Mouse (Mus musculus) splenic B cell, adult 2 months (primary cell): Measurements from ENCODE around the gene Sdk2.
A peak's percentile ranks its signal among the peaks of the same experiment; 100 is the strongest.

ENCODE experiments used
- DNase-seq: peaks from one replicate; pipeline ENCODE4 v3.0.0-alpha.2; 2011; ENCODE audit warnings: low read depth, low spot score
- H3K27me3 ChIP-seq: 2 replicates; pipeline ENCODE4 v1.6.1; 2012; ENCODE audit warnings: mild to moderate bottlenecking, low read length, moderate library complexity, mixed read lengths; ENCODE audit not compliant: control insufficient read depth, poor library complexity, insufficient read depth, severe bottlenecking
- H3K36me3 ChIP-seq: 2 replicates; pipeline ENCODE4 v1.6.1; 2012; ENCODE audit warnings: mild to moderate bottlenecking, low read length, moderate library complexity, mixed read lengths; ENCODE audit not compliant: control insufficient read depth, poor library complexity, insufficient read depth, severe bottlenecking

Sdk2 gene

GRCm38 (mm10) chr11:113896006-113896405 is 170.8 kb downstream of the Sdk2 start:
- DNase-seq, result no peak
- H3K36me3 ChIP-seq, result no peaks in the 10 kb centered on the region
- H3K27me3 ChIP-seq, result no peaks in the 10 kb centered on the region

- no peak for DNase-seq
- H3K27me3 ChIP-seq, result no peaks in the 10 kb centered on the region
These were observed 173.9 kb downstream of the Sdk2 start for GRCm38 (mm10) chr11:113892924-113893323.

DNA sequence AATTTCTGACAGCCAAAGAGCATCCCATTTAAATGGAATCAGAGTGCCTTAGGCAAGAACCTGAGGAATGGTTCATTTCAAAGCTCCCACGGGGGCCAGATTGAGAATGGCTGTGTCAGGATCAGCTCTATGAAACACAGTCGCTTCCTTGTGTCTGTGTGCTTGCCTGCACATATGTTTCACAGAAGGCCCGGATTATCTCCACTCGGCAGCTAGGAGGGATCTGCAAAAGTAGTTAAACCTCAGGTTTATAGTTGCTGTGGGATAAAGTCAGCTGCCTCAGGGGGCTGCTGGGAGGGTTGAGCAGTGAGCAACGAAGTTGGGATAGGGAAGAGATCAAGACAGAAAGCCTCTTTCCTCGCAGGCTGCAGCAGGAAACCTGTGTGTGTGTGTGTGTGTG is 174.8 kb downstream of the Sdk2 start:
- Histone ChIP-seq H3K36me3 (no peaks in the 10 kb centered on the region), H3K27me3 (no peaks in the 10 kb centered on the region)
- no peak for DNase-seq

More at GRCm38 (mm10) chr11:113892924-113893323, 173.9 kb downstream of the Sdk2 start:
- H3K36me3 ChIP-seq, result no peaks in the 10 kb centered on the region

- no peaks in the 10 kb centered on the region for H3K27me3 ChIP-seq
- no peaks in the 10 kb centered on the region for H3K36me3 ChIP-seq
- no peak for DNase-seq
These were observed 178.6 kb downstream of the Sdk2 start for GRCm38 (mm10) chr11:113888156-113888750.

- Histone ChIP-seq H3K27me3 (no peaks in the 10 kb centered on the region), H3K36me3 (no peaks in the 10 kb centered on the region)
- DNase-seq, result no peak
These were observed 180.5 kb downstream of the Sdk2 start for GRCm38 (mm10) chr11:113886299-113886698.

DNA sequence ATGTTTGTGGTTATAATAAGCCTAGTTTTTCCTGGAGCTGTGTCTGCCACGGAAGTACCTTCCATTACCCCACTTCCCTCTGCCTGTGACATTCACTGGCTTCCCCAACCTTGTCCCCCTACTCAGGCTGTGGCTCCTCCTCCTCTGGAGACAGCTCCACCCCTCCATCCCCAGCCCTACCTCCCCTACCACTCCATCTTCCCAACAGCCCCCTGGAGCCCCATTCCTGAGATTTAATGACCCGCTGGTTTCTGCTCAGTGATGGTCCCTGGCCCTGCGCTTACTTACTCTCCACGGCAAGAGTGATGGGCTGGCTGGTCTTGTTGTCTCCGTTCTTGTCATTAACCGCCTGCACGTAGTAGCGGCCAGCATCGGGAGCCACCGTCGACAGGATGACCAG is 181.9 kb downstream of the Sdk2 start:
- DNase-seq, result no peak
- Histone ChIP-seq H3K27me3 (no peaks in the 10 kb centered on the region), H3K36me3 (no peaks in the 10 kb centered on the region)

DNA sequence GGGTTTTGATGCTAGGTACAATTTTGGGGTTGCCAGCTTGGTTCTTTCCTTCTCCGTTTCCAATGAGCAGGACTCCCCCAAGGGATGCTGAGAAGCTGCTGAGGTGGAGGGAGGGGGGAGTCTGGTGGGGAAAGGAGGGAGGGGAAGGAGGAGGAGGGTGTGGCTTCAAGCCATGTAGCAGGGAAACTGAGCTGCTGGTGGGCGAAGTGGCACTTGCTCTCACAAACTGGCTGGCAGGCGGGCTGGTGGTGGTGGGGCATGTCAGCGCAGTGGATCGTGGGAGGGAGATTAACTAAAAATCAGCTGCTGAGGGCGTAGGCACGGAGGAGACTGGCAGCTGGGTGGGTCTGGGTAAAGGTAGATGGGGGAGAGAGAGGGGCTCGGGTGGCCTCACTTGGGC is 183.8 kb downstream of the Sdk2 start:
- Histone ChIP-seq H3K27me3 (no peaks in the 10 kb centered on the region), H3K36me3 (no peaks in the 10 kb centered on the region)
- DNase-seq, result no peak

DNA sequence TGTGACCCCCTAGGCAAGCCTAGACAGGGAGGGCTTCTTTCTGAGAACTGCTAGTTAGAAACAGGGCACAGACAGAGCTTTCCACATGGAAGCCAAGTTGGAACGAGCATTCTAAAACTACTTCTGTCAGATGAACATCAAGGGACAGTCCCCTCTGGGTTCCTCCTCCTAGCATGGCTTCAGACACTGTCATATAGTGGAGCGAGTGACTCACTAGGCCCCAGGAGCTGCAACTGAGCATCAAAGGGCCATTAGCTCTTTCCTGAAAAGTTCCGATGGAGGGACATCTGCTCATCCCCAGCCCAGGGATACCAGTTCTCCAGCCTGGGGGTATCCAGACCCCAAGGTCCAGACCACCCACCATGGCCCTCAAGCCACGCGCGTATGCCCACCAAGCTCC is 185.0 kb downstream of the Sdk2 start:
- Histone ChIP-seq H3K36me3 (no peaks in the 10 kb centered on the region), H3K27me3 (no peaks in the 10 kb centered on the region)
- no peak for DNase-seq

DNA sequence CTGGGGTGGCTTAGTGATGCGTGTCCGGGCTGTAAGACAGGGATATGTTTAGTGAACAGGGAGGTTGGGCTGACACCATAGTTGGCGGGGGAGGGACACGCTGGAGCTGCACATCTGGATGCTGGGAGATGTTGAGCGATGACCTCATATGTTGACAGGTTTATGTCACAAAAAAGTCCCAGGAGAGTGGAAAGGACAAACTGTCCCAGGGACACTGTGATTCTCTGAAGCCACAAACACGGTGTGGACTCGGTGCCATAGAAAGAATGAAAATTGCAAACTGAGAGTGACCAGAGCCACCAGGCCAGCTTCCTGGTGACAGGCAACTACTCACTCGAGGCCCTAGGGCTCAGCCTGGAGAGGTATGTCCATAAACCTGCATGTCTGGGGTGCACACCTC is 199.8 kb downstream of the Sdk2 start:
- H3K27me3 ChIP-seq, result no peaks in the 10 kb centered on the region
- no peak for DNase-seq
- no peaks in the 10 kb centered on the region for H3K36me3 ChIP-seq

- DNase-seq, result peak; percentile 77
- Histone ChIP-seq H3K27me3 (no peaks in the 10 kb centered on the region), H3K36me3 (no peaks in the 10 kb centered on the region)
These were observed 201.2 kb downstream of the Sdk2 start for GRCm38 (mm10) chr11:113865627-113866026.

GRCm38 (mm10) chr11:113863408-113863807 is 203.4 kb downstream of the Sdk2 start:
- Histone ChIP-seq H3K27me3 (no peaks in the 10 kb centered on the region), H3K36me3 (no peaks in the 10 kb centered on the region)
- peak; percentile 35 for DNase-seq

DNA sequence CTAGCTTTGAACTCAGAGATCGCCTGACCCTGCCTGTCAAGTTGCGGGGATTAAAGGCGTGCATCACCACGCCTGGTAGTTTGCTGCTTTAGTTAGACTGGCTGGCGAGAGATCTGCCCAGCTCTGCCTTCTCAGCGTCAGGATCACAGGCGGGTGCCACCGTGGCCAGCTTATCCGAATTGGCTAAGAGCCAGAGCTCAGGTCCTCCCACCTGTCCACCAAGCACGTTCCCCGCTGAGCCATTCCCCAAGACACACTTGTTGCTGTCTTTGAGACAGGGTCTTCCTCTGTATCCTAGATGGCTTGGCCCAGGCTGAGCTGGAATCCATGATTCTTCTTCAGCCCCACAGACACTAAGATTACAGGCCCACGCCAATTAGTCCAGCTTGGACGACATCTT is 211.2 kb downstream of the Sdk2 start:
- Histone ChIP-seq H3K36me3 (no peaks in the 10 kb centered on the region), H3K27me3 (no peaks in the 10 kb centered on the region)

GRCm38 (mm10) chr11:113851750-113852149 is 215.1 kb downstream of the Sdk2 start:
- no peak for DNase-seq
- H3K27me3 ChIP-seq, result no peaks in the 10 kb centered on the region
- H3K36me3 ChIP-seq, result no peaks in the 10 kb centered on the region

More for the DNA sequence above, 211.2 kb downstream of the Sdk2 start:
- no peak for DNase-seq

GRCm38 (mm10) chr11:113849322-113849721 is 217.5 kb downstream of the Sdk2 start:
- H3K27me3 ChIP-seq, result no peaks in the 10 kb centered on the region
- H3K36me3 ChIP-seq, result no peaks in the 10 kb centered on the region
- no peak for DNase-seq

DNA sequence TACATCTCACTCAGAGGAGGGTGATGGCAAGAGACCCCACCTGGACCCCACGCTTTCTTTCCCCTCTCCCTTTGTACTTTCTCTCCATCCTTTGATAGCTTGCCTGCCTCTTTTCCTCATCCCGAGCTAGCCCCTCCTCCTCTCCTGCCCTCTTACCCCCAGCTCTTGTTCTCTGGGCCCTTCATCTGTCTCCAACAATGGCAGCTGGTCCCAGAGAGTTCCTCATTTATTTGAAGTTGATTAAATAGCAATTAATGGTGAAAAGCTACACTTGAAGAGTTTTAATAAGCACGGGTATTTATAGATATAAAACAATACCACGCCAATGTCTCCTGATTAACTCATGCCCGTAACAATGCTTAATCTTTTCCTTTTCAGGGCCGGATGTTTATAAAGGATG is 222.9 kb downstream of the Sdk2 start:
- DNase-seq, result no peak
- Histone ChIP-seq H3K27me3 (no peaks in the 10 kb centered on the region), H3K36me3 (no peaks in the 10 kb centered on the region)

- Histone ChIP-seq H3K36me3 (no peaks in the 10 kb centered on the region), H3K27me3 (no peaks in the 10 kb centered on the region)
- no peak for DNase-seq
These were observed 224.0 kb downstream of the Sdk2 start for GRCm38 (mm10) chr11:113842879-113843278.
